Mouse (Mus musculus): ENCODE results near the gene Sgk2. TPM values are rescaled to one million over a fixed set of nuclear protein-coding genes. Genes with fewer than 3 reads are reported as not detected.
A peak's percentile ranks its signal among the peaks of the same experiment; 100 is the strongest.

The Sgk2 gene
- polyA plus RNA-seq, 1 experiment from 2014 or later: 1.2 TPM

- no peak overlapping the region for H3K27ac ChIP-seq
- H3K9ac ChIP-seq: no peak overlapping the region
- WGBS: 76% methylated on average over 3 of the region's 3 CpGs
- H3K36me3 ChIP-seq: no peaks in the 10 kb centered on the region
- no peak overlapping the region for H3K4me3 ChIP-seq (replicated peaks)
- no peaks in the 10 kb centered on the region for H3K9me3 ChIP-seq
- H3K4me2 ChIP-seq: no peak overlapping the region
- H3K27me3 ChIP-seq (replicated peaks): no peaks in the 10 kb centered on the region
- no peak for ATAC-seq (ENCODE audit: insufficient read depth, low FRiP score, low read depth)
- peaks cover 7% of the 10 kb centered on the region for H3K4me1 ChIP-seq
Observed at GRCm38 (mm10) chr2:162969101-162969500, 18.0 kb upstream of the Sgk2 start.

GRCm38 (mm10) chr2:162970896-162971295 is 16.2 kb upstream of the Sgk2 start:
- ATAC-seq (ENCODE audit: insufficient read depth, low FRiP score, low read depth): no peak
- 82% methylated on average over 6 of the region's 6 CpGs for WGBS
- Histone ChIP-seq H3K4me1 (peaks cover 7% of the 10 kb centered on the region), H3K27ac (no peak overlapping the region), H3K27me3 (replicated peaks) (no peaks in the 10 kb centered on the region), H3K36me3 (no peaks in the 10 kb centered on the region), H3K4me3 (replicated peaks) (no peak overlapping the region), H3K9me3 (no peaks in the 10 kb centered on the region), H3K9ac (no peak overlapping the region), H3K4me2 (no peak overlapping the region)

GRCm38 (mm10) chr2:162972752-162973151 is 14.4 kb upstream of the Sgk2 start:
- no peak overlapping the region for H3K4me2 ChIP-seq
- no peak overlapping the region for H3K4me3 ChIP-seq (replicated peaks)
- H3K27me3 ChIP-seq (replicated peaks): no peaks in the 10 kb centered on the region
- no peak overlapping the region for H3K9ac ChIP-seq
- peaks cover 7% of the 10 kb centered on the region for H3K4me1 ChIP-seq
- H3K27ac ChIP-seq: no peak overlapping the region
- no peaks in the 10 kb centered on the region for H3K9me3 ChIP-seq
- 36% methylated on average over 7 of the region's 7 CpGs for WGBS
- H3K36me3 ChIP-seq: no peaks in the 10 kb centered on the region
- no peak for ATAC-seq (ENCODE audit: insufficient read depth, low FRiP score, low read depth)

DNA sequence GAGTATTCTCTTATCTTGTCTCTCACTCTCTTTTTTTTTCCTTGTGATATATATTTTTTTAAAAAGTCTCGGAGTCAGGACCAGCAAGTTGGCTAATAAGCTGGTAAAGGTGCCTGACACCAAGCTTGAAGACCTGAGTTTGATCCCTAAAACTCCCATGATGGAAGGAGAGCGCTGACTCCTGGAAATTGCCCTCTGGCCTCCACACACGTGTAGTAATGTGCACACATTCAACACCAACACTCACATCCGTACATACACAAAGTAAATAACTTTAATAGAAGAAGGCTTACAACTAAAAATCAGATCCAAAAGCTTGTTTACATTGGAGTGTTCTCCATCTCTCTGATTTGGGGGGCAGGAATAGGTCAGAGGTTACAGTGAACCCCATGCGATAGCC is 13.9 kb upstream of the Sgk2 start:
- Histone ChIP-seq H3K36me3 (no peaks in the 10 kb centered on the region), H3K9me3 (no peaks in the 10 kb centered on the region), H3K4me3 (replicated peaks) (no peak overlapping the region), H3K9ac (no peak overlapping the region), H3K4me2 (no peak overlapping the region), H3K4me1 (peaks cover 7% of the 10 kb centered on the region), H3K27ac (no peak overlapping the region), H3K27me3 (replicated peaks) (no peaks in the 10 kb centered on the region)
- ATAC-seq (ENCODE audit: insufficient read depth, low FRiP score, low read depth): no peak
- 57% methylated on average over 5 of the region's 5 CpGs for WGBS

DNA sequence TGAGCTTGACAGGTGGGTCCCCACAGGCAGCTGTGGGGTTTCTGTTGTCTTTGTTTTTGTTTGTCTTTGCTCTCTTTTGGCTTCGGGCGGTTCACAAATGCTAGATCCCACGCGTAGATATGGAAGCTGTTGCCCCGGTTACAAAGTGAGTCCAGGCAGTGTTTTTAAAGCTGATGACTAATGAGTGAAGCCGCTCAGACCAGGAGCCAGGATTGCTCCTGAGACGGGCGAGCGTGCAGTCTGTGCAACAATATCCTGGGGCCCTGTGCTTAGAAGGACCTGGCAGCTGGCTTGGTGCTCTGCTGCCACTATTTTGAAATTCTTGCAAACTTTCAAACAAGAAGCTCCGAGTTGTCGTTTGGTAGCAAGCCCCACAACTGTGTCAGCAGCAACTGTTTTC is 13.5 kb upstream of the Sgk2 start:
- H3K27ac ChIP-seq: no peak overlapping the region
- no peaks in the 10 kb centered on the region for H3K9me3 ChIP-seq
- no peaks in the 10 kb centered on the region for H3K27me3 ChIP-seq (replicated peaks)
- no peak overlapping the region for H3K4me3 ChIP-seq (replicated peaks)
- H3K36me3 ChIP-seq: no peaks in the 10 kb centered on the region
- H3K4me2 ChIP-seq: no peak overlapping the region
- WGBS: 13% methylated on average over 11 of the region's 11 CpGs
- peaks cover 7% of the 10 kb centered on the region for H3K4me1 ChIP-seq
- 0 out of 2 replicates have a peak, but pooled peaks have one; percentile 19 for ATAC-seq (ENCODE audit: insufficient read depth, low FRiP score, low read depth)
- no peak overlapping the region for H3K9ac ChIP-seq

DNA sequence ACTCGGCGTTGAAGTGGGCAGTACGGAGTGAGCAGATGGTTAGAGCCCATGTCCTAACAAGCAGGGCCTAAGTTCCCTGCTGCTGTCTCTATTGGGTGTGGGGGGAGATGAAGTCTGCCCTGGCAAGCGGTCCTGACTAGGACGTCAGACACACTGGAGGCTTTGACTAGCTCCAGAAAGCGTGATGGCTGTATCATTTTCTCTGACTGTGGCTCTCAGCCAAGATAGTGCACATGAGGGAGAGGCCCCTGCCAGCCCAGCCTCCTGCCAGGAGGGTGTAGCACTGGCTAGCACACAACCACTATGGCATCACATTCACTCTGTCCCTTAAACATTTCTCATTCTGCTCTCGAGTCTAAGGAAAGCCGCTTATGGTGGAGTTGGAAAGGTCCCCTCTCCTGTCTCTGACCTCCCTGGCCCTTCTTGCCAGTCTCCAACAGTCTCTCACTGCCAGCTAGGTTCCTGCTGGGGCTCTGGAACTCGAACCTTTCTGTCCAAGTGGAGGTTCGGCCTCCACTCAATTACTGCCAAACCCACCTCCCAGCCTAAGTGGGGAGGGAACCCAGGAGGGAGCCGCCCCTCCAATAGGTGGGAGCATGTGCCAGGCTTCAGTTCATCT is 11.9 kb upstream of the Sgk2 start:
- no peak overlapping the region for H3K9ac ChIP-seq
- WGBS: 76% methylated on average over 11 of the region's 11 CpGs
- no peak for ATAC-seq (ENCODE audit: insufficient read depth, low FRiP score, low read depth)
- H3K36me3 ChIP-seq: no peaks in the 10 kb centered on the region
- H3K27ac ChIP-seq: no peak overlapping the region
- H3K9me3 ChIP-seq: no peaks in the 10 kb centered on the region
- no peak overlapping the region for H3K4me3 ChIP-seq (replicated peaks)
- H3K4me2 ChIP-seq: no peak overlapping the region
- peaks cover 7% of the 10 kb centered on the region for H3K4me1 ChIP-seq
- no peaks in the 10 kb centered on the region for H3K27me3 ChIP-seq (replicated peaks)

- H3K4me2 ChIP-seq: no peak overlapping the region
- WGBS: 60% methylated on average over 4 of the region's 4 CpGs
- H3K4me1 ChIP-seq: peaks cover 7% of the 10 kb centered on the region
- no peak overlapping the region for H3K27ac ChIP-seq
- no peak for ATAC-seq (ENCODE audit: insufficient read depth, low FRiP score, low read depth)
- H3K9me3 ChIP-seq: no peaks in the 10 kb centered on the region
- no peak overlapping the region for H3K4me3 ChIP-seq (replicated peaks)
- H3K27me3 ChIP-seq (replicated peaks): no peaks in the 10 kb centered on the region
- H3K36me3 ChIP-seq: no peaks in the 10 kb centered on the region
- no peak overlapping the region for H3K9ac ChIP-seq
Observed at GRCm38 (mm10) chr2:162976001-162976400, 11.1 kb upstream of the Sgk2 start.

DNA sequence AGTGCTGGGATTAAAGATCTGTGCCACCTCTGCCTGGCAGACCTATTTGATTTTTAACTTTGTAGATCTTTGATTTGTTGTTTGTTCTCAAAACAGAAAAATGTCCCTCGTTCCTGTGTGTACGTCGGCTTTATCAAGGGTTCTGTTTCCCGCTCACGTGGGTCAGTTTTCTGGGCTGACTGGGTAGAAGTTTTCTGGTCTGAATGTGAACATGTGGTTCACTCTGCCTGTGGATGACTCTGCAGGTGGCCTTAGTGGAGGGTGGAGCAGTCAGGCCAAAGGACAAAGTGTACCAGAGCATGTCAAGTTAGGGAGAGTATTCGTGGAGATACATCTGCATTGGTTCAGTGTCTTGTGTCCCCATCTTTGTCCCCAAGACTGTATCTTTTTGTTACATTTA is 2.7 kb upstream of the Sgk2 start:
- WGBS: 84% methylated on average over 6 of the region's 6 CpGs
- H3K4me3 ChIP-seq (replicated peaks): no peak overlapping the region
- H3K27me3 ChIP-seq (replicated peaks): no peaks in the 10 kb centered on the region
- no peaks in the 10 kb centered on the region for H3K36me3 ChIP-seq
- no peak overlapping the region for H3K27ac ChIP-seq
- H3K9ac ChIP-seq: no peak overlapping the region
- H3K9me3 ChIP-seq: no peaks in the 10 kb centered on the region
- H3K4me1 ChIP-seq: 0 out of 2 replicates have a peak, but pooled peaks cover 3% of the 10 kb centered on the region
- ATAC-seq (ENCODE audit: insufficient read depth, low FRiP score, low read depth): no peak
- no peak overlapping the region for H3K4me2 ChIP-seq

DNA sequence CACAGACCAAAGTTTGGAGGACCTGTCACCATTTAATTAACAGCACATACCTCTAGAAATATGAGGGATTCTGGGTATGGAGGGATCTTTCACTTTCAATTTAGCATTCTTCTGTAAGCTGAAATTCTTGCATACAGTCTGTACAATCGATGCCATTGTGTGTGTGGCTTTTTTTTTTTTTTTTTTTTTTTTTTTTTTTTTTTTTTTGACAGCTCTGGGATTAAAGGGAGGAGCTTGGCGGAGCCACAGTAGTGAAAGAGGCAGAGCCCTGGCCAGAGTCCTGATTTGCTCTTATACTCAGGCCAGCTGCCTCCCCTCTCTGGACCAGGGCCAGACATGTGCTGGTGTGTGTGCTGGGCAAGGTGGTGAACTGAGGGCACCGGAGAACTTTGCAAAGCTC is 1.2 kb upstream of the Sgk2 start:
- H3K9me3 ChIP-seq: no peaks in the 10 kb centered on the region
- 0 out of 2 replicates have a peak, but pooled peaks cover 3% of the 10 kb centered on the region for H3K4me1 ChIP-seq
- no peak overlapping the region for H3K4me2 ChIP-seq
- no peak overlapping the region for H3K4me3 ChIP-seq (replicated peaks)
- WGBS: 54% methylated on average over 3 of the region's 3 CpGs
- H3K36me3 ChIP-seq: no peaks in the 10 kb centered on the region
- peak; percentile 70; the same call in 1 of the 2 replicates for ATAC-seq (ENCODE audit: insufficient read depth, low FRiP score, low read depth)
- no peak overlapping the region for H3K9ac ChIP-seq
- H3K27me3 ChIP-seq (replicated peaks): no peaks in the 10 kb centered on the region
- H3K27ac ChIP-seq: no peak overlapping the region

- H3K27ac ChIP-seq: no peak overlapping the region
- no peaks in the 10 kb centered on the region for H3K36me3 ChIP-seq
- WGBS: 61% methylated on average over 3 of the region's 3 CpGs
Observed at GRCm38 (mm10) chr2:162986764-162987163, 366 bp upstream of the Sgk2 start.

GRCm38 (mm10) chr2:162988235-162988634 is 1.1 kb downstream of the Sgk2 start:
- ATAC-seq (ENCODE audit: insufficient read depth, low FRiP score, low read depth): no peak
- H3K4me2 ChIP-seq: no peak overlapping the region
- no peak overlapping the region for H3K4me3 ChIP-seq (replicated peaks)
- H3K27me3 ChIP-seq (replicated peaks): no peaks in the 10 kb centered on the region
- WGBS: 84% methylated on average over 4 of the region's 4 CpGs
- 0 out of 2 replicates have a peak, but pooled peaks cover 3% of the 10 kb centered on the region for H3K4me1 ChIP-seq
- no peaks in the 10 kb centered on the region for H3K36me3 ChIP-seq
- no peak overlapping the region for H3K9ac ChIP-seq
- no peak overlapping the region for H3K27ac ChIP-seq
- no peaks in the 10 kb centered on the region for H3K9me3 ChIP-seq

More at GRCm38 (mm10) chr2:162986764-162987163, 366 bp upstream of the Sgk2 start:
- Histone ChIP-seq H3K4me1 (0 out of 2 replicates have a peak, but pooled peaks cover 3% of the 10 kb centered on the region), H3K4me2 (no peak overlapping the region), H3K9ac (no peak overlapping the region), H3K27me3 (replicated peaks) (no peaks in the 10 kb centered on the region), H3K4me3 (replicated peaks) (no peak overlapping the region), H3K9me3 (no peaks in the 10 kb centered on the region)
- ATAC-seq (ENCODE audit: insufficient read depth, low FRiP score, low read depth): peak; percentile 12; the same call in 1 of the 2 replicates

DNA sequence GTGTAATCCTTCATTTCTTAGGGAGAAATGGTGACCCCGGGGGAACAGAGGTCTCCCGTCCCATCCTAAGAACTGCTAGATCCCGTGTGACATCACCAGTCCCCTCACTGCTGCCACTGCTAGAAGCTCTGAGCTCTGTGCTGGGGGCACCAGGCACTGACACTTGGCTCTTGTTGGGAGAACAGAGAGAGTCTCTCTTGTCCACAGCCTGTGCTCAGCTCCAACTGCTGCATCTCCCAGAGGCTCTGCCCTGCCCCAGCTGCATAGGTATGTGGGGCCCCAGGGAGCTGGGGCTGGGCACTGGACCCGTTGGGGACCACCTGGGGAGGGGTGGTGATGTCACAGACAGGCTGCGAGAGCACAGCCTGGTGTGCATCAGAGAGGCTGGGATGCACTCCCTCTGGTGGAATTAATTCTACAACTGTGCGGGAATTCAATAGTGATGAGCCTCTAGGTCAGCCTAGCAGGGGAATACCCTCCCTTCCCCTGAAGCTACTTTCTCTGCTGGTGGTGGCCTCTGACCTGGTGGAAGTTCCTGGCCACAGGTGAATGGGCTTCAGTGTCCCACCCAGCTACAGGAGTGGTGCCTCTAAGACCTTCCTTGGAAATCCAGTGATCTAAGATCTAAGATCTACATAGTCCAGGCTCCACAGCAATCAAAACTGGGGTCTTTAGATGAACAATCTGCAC is 4.4 kb downstream of the Sgk2 start:
- H3K27ac ChIP-seq: no peak overlapping the region
- ATAC-seq (ENCODE audit: insufficient read depth, low FRiP score, low read depth): no peak

More for the DNA sequence above, 4.4 kb downstream of the Sgk2 start:
- 0 out of 2 replicates have a peak, but pooled peaks cover 3% of the 10 kb centered on the region for H3K4me1 ChIP-seq
- H3K27me3 ChIP-seq (replicated peaks): no peaks in the 10 kb centered on the region
- H3K36me3 ChIP-seq: no peaks in the 10 kb centered on the region
- H3K9me3 ChIP-seq: no peaks in the 10 kb centered on the region
- H3K9ac ChIP-seq: no peak overlapping the region
- H3K4me2 ChIP-seq: no peak overlapping the region
- no peak overlapping the region for H3K4me3 ChIP-seq (replicated peaks)
- WGBS: 38% methylated on average over 6 of the region's 6 CpGs
